Mouse (Mus musculus) effector memory CD4-positive, alpha-beta T cell, adult 5 months (primary cell): ENCODE data around the gene Zcchc13. TPM values are rescaled to one million over a fixed set of nuclear protein-coding genes. Genes with fewer than 3 reads are reported as not detected.

Experiments used
- polyA plus RNA-seq: library from polyadenylated mRNA; unstranded; fragments of 100-300 nt; shearing (Covaris generic); gene quantifications from one replicate; pipeline ENCODE4 v1.2.1, GENCODE M21; 2017

The Zcchc13 gene
- not detected for polyA plus RNA-seq

GRCm38 (mm10) chrX:103630303-103630702 lies at the start of gene Zcchc13:
Gene Zcchc13, plus strand, starts transcription at chrX:103630586.

Other genes starting within 250 kb of the Zcchc13 start
- gene Tsx, start 216.1 kb upstream of the Zcchc13 start, polyA plus RNA-seq = not detected
- gene Gm26992, start 208.6 kb upstream of the Zcchc13 start, polyA plus RNA-seq = not detected
- gene Slc16a2, start 191.4 kb downstream of the Zcchc13 start, polyA plus RNA-seq = not detected